Mouse (Mus musculus): ENCODE measurements around the gene Slc2a4.
"Not testable (repeated sequence)": the region's sequence is repeated elsewhere in the genome, so short reads cannot be mapped to it uniquely, and the experiment has no call there.

Gene Slc2a4

DNA sequence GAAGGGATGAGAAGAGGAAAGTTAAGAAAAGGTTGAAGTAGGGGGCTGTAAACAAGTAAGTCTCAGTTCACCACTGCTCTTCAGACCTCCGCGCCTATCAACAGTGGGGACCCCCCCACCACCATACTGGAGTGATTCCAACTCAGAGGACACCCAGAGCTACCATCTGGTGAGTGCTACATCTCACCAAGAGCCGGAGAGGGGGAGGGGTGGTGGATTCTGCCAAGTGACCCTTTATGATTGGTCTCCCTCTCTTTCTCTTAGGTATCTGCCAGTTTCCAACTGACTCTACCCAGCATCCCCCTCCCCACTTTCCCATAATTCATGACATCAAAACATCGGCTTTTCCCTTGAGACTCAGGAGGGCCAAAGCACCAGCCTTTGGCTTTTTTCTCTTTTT is 7.0 kb downstream of the Slc2a4 start:
- DNase-seq (ENCODE audit: low read depth in 2 of 2, low spot score in 2 of 2) = no peak

DNA sequence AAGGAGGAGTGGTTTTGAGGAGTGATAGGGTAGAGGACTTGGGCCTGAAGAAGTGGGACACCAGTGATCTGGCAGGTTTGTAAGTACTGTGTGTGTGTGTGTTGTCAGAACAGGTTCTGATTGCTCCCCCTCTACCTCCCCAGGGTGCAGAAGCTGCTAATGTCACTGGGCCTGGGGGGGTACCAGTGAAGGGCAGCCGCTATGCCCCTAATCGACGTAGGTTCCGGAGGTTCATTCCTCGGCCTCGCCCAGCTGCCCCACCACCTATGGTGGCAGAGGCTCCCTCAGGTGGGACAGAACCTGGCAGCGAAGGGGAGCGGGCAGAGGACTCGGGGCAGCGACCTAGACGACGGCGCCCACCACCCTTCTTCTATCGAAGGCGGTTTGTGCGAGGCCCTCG is 8.3 kb downstream of the Slc2a4 start:
- DNase-seq (ENCODE audit: low read depth in 2 of 2, low spot score in 2 of 2) = no peak

DNA sequence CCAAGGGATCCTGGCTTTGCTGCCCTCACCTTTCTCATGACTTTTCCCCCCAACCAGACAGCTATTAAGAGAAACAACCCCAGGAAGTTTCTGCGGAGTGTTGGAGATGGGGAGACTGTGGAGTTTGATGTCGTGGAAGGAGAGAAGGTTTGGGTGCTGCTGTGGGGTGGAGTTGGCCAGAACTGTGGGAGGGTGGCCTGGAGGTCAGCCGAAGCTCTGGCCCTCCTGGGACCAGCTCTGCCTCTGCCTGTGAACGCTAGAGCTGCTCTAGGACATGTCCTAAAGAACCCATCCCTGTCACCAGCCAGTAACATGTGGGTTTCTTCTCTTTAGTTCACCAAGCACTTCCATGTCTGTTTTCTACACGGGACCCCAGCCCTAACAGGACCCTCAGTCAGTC is 8.8 kb downstream of the Slc2a4 start:
- no peak for DNase-seq (ENCODE audit: low read depth in 2 of 2, low spot score in 2 of 2)

DNA sequence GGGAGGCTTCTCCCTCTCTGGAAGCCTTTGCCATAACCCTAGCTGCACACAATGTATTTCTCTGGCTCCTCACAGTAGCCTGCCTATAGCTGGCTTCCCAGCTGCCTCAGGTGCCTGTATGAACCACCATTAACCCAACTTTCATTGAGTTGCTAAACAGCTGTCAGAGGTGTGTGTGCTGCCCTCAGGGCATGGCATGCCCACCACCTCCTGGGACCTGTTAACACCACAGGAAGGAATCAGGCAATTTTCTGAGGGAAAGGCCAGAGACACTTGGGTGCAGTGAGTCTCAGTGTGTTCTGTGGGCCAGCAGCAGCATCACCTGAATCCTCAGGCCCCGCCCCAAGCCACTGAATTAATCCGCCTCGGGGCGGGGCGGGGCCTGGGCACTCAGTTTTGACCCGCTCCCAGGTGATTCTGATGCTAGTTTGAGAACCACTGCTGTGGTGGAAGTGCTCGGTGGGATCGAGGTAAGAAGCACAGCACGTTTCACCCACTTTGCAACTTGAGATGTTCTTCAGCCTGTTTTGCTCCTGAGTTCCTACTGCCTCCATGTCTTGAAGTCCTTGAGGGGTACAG is 9.5 kb downstream of the Slc2a4 start:
- DNase-seq (ENCODE audit: low read depth in 2 of 2, low spot score in 2 of 2) = no peak

DNA sequence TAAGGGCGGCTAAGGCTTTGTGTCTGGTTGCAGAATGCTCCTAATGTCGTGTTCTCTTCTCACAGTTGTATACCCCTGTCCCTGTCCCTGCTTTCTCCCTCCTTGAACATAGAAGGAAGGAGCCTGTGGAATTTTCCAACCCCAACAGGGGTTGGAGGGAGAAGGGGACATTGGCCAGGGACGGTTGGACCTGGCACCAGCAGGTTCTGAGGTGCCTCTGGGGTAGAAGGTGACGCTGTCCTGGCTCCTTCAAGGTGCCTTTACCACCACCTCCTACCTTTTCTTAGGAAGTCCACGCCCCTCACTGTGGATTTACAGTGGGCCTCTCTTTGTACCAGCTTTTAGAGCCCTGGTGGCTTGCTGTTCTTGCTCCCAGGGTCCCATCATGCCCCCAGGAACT is 10.2 kb downstream of the Slc2a4 start:
- no peak for DNase-seq (ENCODE audit: low read depth in 2 of 2, low spot score in 2 of 2)

DNA sequence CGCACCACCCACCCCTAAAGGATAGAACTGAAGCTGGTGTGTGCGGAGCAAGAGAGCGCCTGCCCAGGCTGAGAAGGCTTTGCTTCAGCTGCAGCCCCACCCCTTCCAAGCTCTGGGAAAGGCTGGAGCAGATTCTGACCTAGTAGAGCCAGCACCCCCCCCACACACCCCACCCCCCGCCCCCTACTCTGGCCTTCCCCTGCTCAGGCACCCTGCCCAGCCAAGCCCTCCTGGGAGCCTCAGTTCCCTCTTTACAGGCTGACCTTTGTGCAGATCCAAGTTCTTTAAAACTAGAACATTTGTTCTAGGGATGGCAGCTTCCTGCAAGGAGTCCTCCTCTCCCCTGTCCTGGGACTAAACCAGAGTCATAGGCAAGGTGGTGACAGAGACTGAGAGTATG is 10.6 kb downstream of the Slc2a4 start:
- DNase-seq (ENCODE audit: low read depth in 2 of 2, low spot score in 2 of 2) = no peak

DNA sequence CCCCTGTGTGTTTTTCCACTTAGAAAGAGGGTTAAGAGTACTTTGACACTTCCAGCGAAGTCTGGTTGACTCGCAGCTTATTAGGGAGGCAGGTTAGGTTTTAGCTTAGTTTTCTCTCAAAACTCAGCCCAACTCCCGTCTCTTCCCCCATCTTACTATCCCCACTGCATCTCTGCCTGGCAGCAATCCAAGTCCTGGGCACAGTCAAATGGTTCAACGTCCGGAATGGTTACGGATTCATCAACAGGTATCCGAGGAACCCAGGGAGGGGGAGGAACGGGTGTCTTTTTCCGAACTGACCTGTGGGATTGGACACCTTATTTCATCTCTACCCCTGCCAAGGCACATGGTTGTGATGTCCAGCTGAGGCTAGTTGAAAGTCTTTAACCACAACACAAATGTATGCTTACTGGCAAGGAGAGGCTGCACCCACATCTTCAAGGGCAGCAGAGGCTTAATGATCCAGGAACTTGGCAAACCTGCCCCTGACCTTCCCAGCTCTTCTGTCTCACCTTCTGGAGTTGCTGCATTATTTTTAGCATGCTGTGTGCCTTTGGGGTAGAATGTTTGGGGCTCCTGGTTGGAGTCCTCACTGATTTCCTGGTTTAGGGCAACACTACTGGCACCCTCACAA is 11.2 kb downstream of the Slc2a4 start:
- no peak for DNase-seq (ENCODE audit: low read depth in 2 of 2, low spot score in 2 of 2)

DNA sequence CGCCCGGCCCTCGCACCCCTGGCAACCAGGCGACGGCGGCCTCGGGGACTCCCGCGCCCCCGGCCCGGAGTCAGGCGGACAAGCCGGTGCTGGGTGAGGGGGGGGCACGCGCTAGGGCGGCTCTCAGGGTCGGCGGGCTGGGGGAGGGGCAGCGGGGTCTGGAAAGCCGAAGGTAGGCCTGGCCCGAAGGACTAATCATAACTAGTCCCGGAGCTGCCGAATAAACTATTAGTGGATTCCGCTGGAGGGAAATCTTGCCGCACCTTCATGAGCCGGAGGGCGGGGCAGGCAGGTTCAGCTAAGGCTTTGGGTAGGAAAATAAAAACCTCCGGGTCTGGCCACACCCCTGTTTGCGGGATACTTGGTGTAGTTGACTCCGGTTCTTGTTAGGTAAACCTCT is 11.8 kb downstream of the Slc2a4 start:
- DNase-seq (ENCODE audit: low read depth in 2 of 2, low spot score in 2 of 2) = no peak

DNA sequence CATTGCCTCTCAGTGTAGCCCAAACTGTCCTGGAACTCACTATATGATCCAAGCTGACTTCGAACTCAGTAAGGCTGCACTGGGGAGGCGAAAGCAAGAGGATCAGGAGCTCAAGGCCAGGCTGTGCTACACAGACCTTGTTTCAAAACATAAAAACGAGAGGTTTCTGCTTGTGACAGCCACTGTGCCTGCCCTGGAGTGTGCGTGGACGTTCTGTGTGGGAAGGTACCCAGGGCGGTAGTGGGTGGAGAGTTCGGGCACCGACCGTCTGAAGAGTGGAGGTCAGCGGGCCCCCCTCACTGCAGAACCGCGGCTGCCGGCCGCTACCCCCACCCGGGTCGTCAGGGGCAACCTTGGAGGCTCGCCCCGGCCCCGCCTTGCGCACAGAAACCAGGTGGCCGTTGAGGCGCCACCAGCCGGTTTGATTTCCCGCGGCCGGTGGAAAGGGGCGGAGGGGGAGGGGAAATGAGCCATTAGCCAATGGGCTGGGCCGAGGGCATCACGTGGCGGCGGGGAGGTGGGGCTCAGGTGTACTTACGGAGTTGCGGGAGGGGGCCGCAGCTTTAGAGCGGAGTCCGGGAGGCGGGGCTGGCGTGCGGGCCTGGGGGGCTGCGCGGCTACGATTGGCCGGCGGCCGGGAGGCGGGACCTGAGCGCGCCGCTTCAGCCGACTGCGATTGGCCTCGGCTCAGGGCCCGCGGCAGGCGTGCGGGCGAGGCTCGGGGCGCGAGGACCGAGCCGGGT is 12.7 kb downstream of the Slc2a4 start, which contains the start of gene Ybx2:
TSS of gene Ybx2 (plus strand) at position 660 of the 743 bp plus-strand sequence.
- DNase-seq (ENCODE audit: low read depth in 2 of 2, low spot score in 2 of 2) = peak; percentile 53 to 59

DNA sequence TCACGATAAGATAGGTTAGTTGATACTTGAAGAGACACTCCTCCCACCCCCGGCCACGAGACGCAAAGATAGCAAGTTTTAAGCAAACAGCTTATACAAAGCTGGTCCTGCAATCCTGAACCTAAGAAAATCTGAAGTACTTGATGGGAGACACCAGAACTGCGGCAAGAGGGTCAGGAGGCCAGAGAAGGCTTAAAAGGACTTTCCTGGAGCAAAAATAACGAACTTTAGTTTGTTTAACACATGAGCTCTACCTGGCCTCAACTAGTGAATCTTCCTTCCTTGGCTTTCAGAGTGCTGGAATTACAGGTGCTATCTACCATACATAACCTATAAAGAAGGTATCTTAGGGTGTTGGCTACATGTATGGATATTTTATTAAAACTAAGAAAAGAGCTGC is 13.3 kb downstream of the Slc2a4 start:
- DNase-seq (ENCODE audit: low read depth in 2 of 2, low spot score in 2 of 2) = no peak

DNA sequence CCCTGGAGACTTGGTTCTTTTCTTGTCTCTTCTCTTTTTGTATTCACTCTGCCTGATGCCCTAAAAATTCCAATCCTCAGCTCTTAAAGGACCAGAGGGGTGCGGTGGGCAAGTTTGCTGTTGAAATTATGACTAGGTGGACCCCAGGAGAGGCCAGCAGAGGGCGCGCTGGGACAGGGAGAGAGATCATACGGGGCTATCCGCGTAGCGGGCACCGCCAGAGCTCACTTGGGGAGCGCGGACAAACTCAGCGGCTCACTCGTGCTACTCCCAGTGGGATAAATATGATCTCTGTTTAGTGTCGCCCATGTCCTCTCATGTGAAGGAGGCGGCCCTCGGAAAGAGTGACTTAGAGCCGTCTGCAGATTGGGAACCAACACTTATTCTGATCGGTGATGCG is 13.8 kb downstream of the Slc2a4 start:
- peak; percentile 90 to 93 for DNase-seq (ENCODE audit: low read depth in 2 of 2, low spot score in 2 of 2)

DNA sequence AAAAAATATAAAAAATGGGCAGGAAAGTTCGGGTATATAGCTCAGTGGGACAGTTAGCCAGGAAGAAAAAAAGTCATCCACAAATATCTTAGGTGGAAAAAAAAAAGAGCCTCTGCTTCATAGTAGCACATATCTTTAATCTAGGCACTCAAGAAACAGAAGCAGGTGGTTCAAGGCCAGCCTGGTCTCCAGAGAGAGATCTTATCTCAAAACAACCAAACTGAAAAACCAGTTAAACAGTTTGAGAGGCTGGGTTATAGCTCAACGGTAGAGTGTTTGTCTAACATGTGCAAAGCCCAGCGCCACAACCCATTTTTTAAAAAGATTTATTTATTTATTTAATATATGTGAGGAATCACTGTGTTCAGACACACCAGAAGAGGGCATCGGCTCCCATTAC is 14.9 kb downstream of the Slc2a4 start:
- DNase-seq (ENCODE audit: low read depth in 2 of 2, low spot score in 2 of 2) = no peak

DNA sequence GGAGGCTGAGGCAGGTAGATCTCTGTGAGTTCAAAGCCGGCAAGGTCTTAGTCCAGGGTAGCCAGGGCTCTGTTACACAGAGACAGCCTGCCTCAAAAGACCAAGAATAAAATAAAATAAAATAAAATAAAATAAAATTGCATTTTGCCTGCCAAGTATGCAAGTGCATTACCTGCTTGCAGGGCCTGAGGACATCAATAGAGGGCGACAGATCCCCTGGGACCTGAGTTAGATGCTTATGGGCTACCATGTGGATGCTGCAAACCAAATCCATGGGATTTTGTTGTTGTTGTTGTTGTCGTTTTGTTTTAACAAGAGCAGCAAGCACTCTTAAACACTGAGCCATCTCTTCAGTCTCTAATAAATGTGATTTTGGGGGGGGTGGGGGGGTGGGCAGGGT is 15.7 kb downstream of the Slc2a4 start:
- DNase-seq (ENCODE audit: low read depth in 2 of 2, low spot score in 2 of 2) = no peak

DNA sequence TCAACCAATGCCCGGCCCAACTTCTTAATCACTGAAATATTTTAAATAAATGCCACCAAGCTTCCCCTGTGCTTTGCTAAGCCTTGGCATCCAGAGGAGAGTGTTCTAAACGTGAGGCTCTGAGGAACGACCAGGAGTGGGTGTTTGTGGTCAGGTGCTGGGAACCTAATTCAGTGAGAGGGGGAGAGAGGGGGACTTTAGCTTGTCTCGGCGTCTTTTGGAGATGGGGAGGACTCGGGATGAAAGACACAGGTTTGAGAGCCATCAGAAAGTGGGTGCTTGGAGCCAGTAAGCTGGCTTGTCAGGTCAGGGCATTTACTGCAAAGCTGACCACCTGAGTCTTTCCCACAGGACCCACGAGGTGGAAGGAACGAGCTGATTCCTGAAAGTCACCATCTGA is 16.2 kb downstream of the Slc2a4 start:
- DNase-seq (ENCODE audit: low read depth in 2 of 2, low spot score in 2 of 2) = no peak

DNA sequence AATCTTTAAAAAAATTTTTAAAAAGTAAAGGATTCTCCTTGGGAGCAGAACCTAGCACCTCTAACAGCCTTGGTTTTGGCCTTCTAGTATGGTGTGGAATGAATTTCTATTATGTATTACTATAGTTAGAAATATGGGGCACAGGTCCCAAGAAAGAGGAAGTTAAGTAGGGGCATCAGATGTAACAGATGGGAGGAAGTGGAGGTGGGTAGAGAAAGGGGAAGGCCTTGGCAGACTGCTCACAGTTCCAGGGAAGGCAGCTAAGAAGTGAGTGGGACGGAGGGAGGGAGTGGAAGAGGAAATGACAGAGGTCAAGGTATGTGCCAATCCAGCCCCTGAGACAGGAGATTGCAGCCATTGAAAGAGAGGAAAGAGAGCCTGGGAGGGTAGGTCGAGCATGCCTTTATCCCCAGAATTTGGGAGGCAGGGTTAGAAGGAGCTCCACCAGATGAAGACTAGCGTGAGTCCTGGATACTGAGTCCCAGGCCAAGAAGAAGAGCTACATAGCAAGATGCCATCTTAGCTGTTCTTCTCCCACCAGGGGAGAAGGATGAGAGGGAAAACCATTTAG is 16.9 kb downstream of the Slc2a4 start:
- DNase-seq (ENCODE audit: low read depth in 2 of 2, low spot score in 2 of 2) = no peak

DNA sequence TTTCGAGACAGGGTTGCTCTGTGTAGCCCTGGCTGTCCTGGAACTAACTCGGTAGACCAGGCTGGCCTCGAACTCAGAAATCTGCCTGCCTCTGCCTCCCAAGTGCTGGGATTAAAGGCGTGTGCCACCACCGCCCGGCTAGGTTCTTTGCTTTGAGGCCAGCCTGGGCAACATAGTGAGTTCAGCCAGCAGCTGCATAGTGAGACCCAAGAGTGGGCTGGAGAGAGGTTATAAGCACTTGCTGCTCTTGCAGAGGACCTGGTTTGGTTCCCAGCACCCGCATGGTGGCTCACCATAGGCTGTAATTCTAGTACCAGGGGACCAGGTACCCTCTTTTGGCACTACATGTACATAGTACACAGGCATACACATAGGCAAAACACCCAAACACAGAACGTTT is 17.8 kb downstream of the Slc2a4 start:
- not testable (repeated sequence) for DNase-seq (ENCODE audit: low read depth in 2 of 2, low spot score in 2 of 2)

DNA sequence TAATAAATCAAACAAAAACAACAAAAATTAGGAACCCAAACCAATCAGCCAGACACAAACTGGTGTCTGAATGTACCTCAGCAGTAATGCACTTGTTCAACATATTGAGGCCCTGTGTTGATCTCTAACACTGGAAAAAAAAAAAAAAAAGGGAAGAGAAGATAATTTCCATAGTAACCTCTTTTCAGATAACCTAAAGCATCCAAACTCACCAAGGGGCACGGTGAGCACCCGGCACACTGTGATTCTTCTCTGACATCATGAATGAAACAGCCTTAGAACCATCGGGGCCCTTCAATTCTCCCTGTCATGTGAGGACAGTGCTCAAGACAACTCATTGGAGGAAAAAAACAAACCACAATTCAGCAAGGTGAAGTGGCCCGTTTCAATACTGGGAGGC is 18.3 kb downstream of the Slc2a4 start:
- no peak for DNase-seq (ENCODE audit: low read depth in 2 of 2, low spot score in 2 of 2)

DNA sequence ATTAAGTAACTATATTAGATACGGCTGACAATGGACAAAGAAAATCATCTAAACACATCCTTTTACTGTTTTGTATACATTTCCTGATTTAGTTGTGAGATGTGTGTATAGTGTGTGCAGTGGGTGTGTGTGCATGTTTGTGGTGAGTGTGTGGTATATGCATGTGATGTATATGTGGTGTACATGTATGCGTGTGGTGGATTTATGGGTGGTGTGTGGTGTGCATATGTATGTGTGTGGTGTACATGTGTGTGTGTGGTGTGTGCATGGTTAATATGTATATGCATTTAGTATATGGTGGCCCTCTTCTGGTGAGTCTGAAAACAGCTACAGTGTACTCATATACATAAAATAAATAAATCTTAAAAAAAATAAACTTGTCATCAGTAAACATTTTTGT is 20.5 kb downstream of the Slc2a4 start:
- no peak for DNase-seq (ENCODE audit: low read depth in 2 of 2, low spot score in 2 of 2)

DNA sequence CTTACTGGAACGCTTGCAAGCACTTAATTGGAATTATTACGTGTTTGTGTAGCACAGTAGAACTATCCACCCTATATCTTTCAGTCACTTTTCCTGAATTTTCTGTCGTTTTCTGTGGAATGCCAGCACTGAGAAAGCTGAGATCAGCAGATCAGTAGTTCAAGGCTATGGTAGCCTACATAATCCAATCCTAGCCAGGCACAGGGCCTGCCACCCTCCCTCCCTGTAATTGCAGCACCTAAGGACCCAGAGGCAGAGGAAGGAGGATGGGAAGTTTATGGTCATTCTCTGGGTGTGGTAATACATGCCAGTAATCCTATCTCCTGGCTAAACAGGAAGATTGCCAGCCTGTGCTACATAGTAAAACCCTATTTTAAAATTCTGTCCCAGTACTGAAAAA is 25.2 kb downstream of the Slc2a4 start:
- DNase-seq (ENCODE audit: low read depth in 2 of 2, low spot score in 2 of 2) = no peak

DNA sequence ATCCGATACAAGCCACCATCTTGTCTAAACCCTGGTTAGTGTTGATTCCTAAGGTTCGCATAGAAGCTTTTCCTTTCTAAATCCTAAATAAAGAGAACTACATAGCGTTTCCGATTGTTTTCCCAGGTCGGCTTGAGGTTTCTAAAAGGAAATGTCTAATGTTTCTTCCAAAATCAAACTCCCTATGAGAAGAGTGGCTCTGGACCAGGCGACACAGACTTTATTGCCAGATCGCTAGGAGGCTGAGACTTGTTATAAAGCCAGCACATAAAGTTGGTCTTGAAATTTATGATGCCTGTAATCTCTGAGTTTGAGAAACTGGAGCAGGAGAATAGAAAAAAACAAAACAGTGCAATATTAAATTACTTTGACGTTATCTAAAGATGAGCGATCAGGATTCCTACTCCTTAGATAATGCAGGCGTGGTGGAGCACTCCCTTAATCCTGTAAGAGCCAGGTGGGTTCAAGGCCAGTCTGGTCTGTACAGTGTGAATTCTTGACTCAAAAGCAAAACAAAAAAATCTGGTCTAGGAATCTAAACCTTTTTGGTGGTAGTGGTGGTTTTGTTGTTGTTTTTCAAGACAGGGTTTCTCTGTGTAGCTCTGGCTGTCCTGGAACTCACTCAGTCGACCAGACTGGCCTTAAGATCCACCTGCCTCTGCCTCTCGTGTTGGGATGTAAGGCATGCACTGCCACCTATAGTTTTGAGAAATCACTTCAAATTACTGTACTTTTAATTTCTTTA is 25.8 kb downstream of the Slc2a4 start:
- no peak for DNase-seq (ENCODE audit: low read depth in 2 of 2, low spot score in 2 of 2)
